Mouse (Mus musculus): ENCODE results near the gene Babam2.

DNA sequence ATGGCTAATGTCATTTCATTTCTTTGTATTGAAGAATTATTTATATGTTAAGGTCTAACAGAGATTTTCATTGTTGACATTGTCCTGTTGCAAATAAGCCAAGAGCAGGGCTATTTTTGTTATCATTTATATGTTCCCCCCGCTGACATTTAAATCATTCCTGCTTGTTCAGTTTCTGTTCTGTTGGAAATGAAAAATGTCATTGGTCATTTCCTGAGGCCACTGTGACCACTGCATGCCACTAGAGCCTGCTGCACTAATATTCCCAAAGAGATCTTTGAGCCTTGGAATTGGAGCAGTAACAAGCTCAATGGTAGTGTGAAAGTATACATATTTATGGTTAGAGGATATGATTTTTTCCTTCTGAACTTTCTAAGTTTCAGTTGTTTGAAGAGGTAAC lies 118.6 kb downstream of the Babam2 start:
- TF ChIP-seq POLR2A (IDR thresholded peaks at IDR 0.05; ENCODE audit: borderline replicate concordance, control insufficient read depth, low read depth, low read length) (no peak), CTCF (IDR thresholded peaks at IDR 0.05; ENCODE audit: control insufficient read depth, insufficient read depth, low read length) (no peak)

Data from bone marrow, adult 2 months (tissue).